Mouse (Mus musculus) heart, embryonic 13.5 days (tissue): Measurements from ENCODE around the gene 4930467E23Rik. TPM values are rescaled to one million over a fixed set of nuclear protein-coding genes. Genes with fewer than 3 reads are reported as not detected.
"Not testable (repeated sequence)": the region's sequence is repeated elsewhere in the genome, so short reads cannot be mapped to it uniquely, and the experiment has no call there.

Experiments
- ATAC-seq: fragments of 200-750 bp; cut with Nextera tagmentation; 2 replicates; pipeline ENCODE4 v1.8.0; 2017; ENCODE audit warnings: moderate TSS enrichment; ENCODE audit not compliant: insufficient number of reproducible peaks, low FRiP score, low TSS enrichment; ENCODE audit errors: extremely low read depth
- H3K27ac ChIP-seq: fragments of 300-500 bp; sonication (generic); replicated peaks from 2 replicates; pipeline ENCODE4 v1.5.1; 2015; ENCODE audit warnings: moderate library complexity, mild to moderate bottlenecking, inconsistent platforms
- H3K27me3 ChIP-seq: fragments of 300-500 bp; sonication (generic); replicated peaks from 2 replicates; pipeline ENCODE4 v1.6.1; 2015; ENCODE audit warnings: mild to moderate bottlenecking, inconsistent platforms
- H3K36me3 ChIP-seq: fragments of 300-500 bp; sonication (generic); 2 replicates; pipeline ENCODE4 v1.6.1; 2015; ENCODE audit warnings: mild to moderate bottlenecking, inconsistent platforms
- H3K4me1 ChIP-seq: fragments of 300-500 bp; sonication (generic); 2 replicates; pipeline ENCODE4 v1.6.1; 2015; ENCODE audit warnings: inconsistent platforms
- H3K4me2 ChIP-seq: fragments of 300-500 bp; sonication (generic); 2 replicates; pipeline ENCODE4 v1.6.1; 2015; ENCODE audit warnings: inconsistent platforms, mild to moderate bottlenecking, moderate library complexity
- H3K4me3 ChIP-seq: fragments of 300-500 bp; sonication (generic); 2 replicates; pipeline ENCODE4 v1.5.1; 2015; ENCODE audit warnings: moderate library complexity, mild to moderate bottlenecking, inconsistent platforms
- H3K9ac ChIP-seq: fragments of 300-500 bp; sonication (generic); 2 replicates; pipeline ENCODE4 v1.6.1; 2015; ENCODE audit warnings: inconsistent platforms, mild to moderate bottlenecking, moderate library complexity
- H3K9me3 ChIP-seq: fragments of 300-500 bp; sonication (generic); 2 replicates; pipeline ENCODE4 v1.6.1; 2016; ENCODE audit warnings: inconsistent platforms
- WGBS: fragments of 180-500 bp; shearing (Covaris S2); methylation state at CpG from one replicate; pipeline ENCODE4 v1.1.7; 2015; ENCODE audit warnings: mixed read lengths; 5-methylcytosine and 5-hydroxymethylcytosine counted together
- polyA plus RNA-seq: library from polyadenylated mRNA; unstranded; fragments of >200 nt; fragmentation: Nextera tagmentation; extraction: Ambion mirVana; gene quantifications from 2 replicates; pipeline ENCODE4 v1.2.1, GENCODE M21; 2015

Gene 4930467E23Rik
- polyA plus RNA-seq, 1 experiment from 2014 or later, result not detected

GRCm38 (mm10) chr8:19773461-19773860 lies 44.1 kb downstream of the 4930467E23Rik start:
- 71% methylated on average over 4 of the region's 4 CpGs for WGBS
- not testable (repeated sequence) for H3K27ac ChIP-seq, H3K4me3 ChIP-seq, ATAC-seq, H3K9ac ChIP-seq, H3K9me3 ChIP-seq, H3K4me1 ChIP-seq, H3K27me3 ChIP-seq, H3K36me3 ChIP-seq, H3K4me2 ChIP-seq

DNA sequence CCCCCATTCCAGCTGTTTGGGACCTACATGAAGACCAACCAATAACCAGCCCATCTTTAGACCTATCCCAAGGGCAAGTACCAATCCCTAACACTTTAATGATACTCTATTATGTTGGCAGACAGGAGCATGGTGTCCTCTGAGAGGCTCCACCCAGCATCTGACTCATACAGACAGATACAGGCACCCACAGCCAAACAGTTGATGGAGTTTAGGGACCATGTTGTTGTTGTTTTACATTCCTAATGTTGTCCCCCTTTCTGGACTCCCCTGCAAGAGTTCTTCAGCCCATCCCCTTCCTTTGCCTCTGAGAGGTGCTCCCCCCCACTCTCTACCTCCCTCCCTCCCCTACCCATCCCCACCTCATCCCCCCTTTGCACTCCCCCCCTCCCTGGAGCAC lies 46.9 kb downstream of the 4930467E23Rik start:
- not testable (repeated sequence) for H3K4me1 ChIP-seq, H3K9me3 ChIP-seq, H3K27ac ChIP-seq, H3K36me3 ChIP-seq, H3K4me2 ChIP-seq, H3K27me3 ChIP-seq, ATAC-seq, H3K4me3 ChIP-seq, H3K9ac ChIP-seq

GRCm38 (mm10) chr8:19777500-19777899 lies 48.1 kb downstream of the 4930467E23Rik start:
- H3K27ac ChIP-seq, H3K9me3 ChIP-seq, ATAC-seq, H3K27me3 ChIP-seq, H3K4me3 ChIP-seq, H3K4me1 ChIP-seq, H3K4me2 ChIP-seq, H3K36me3 ChIP-seq, H3K9ac ChIP-seq: not testable (repeated sequence)
- WGBS, result 35% methylated on average over 2 of the region's 2 CpGs

GRCm38 (mm10) chr8:19778126-19778525 lies 48.8 kb downstream of the 4930467E23Rik start:
- H3K9me3 ChIP-seq, ATAC-seq, H3K4me3 ChIP-seq, H3K36me3 ChIP-seq, H3K4me1 ChIP-seq, H3K27ac ChIP-seq, H3K4me2 ChIP-seq, H3K27me3 ChIP-seq, H3K9ac ChIP-seq: not testable (repeated sequence)
- WGBS, result 52% methylated on average over 1 of the region's 1 CpGs

GRCm38 (mm10) chr8:19778891-19779290 lies 49.5 kb downstream of the 4930467E23Rik start:
- not testable (repeated sequence) for H3K9me3 ChIP-seq, H3K4me2 ChIP-seq, H3K9ac ChIP-seq, H3K27ac ChIP-seq, H3K4me1 ChIP-seq, H3K4me3 ChIP-seq, H3K36me3 ChIP-seq, ATAC-seq, H3K27me3 ChIP-seq
- WGBS, result 80% methylated on average over 8 of the region's 8 CpGs

- H3K9me3 ChIP-seq, H3K4me1 ChIP-seq, H3K27ac ChIP-seq, ATAC-seq, H3K36me3 ChIP-seq, H3K4me3 ChIP-seq, H3K4me2 ChIP-seq, H3K9ac ChIP-seq, H3K27me3 ChIP-seq: not testable (repeated sequence)
- WGBS, result 81% methylated on average over 4 of the region's 4 CpGs
Observed at GRCm38 (mm10) chr8:19780212-19780611, 50.8 kb downstream of the 4930467E23Rik start.

DNA sequence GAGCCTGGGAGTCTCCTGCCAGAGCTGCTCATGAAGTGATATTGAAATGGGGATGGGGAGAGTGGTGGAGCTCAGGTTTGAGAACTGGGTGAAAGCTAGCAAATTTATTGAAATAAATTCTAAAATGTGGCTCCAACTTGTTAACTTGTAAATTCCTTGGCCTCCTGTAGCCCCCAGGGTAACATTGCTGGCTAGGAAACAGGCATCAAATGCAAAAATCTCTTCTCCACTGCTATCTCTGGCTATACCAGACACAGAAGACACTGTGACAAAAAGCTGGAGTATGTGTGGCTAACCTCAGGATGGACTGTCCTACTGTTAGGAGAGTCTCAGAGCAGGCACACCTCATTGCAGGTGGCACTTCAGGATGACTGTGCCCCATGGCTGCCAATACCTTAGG lies 51.3 kb downstream of the 4930467E23Rik start:
- H3K4me2 ChIP-seq, H3K4me1 ChIP-seq, H3K9me3 ChIP-seq, H3K9ac ChIP-seq, ATAC-seq, H3K27ac ChIP-seq, H3K27me3 ChIP-seq, H3K4me3 ChIP-seq, H3K36me3 ChIP-seq: not testable (repeated sequence)

- not testable (repeated sequence) for H3K27me3 ChIP-seq, H3K4me3 ChIP-seq, ATAC-seq, H3K9ac ChIP-seq, H3K4me1 ChIP-seq, H3K4me2 ChIP-seq, H3K9me3 ChIP-seq, H3K27ac ChIP-seq, H3K36me3 ChIP-seq
- 78% methylated on average over 5 of the region's 5 CpGs for WGBS
Observed at GRCm38 (mm10) chr8:19781328-19782114, 52.1 kb downstream of the 4930467E23Rik start.

DNA sequence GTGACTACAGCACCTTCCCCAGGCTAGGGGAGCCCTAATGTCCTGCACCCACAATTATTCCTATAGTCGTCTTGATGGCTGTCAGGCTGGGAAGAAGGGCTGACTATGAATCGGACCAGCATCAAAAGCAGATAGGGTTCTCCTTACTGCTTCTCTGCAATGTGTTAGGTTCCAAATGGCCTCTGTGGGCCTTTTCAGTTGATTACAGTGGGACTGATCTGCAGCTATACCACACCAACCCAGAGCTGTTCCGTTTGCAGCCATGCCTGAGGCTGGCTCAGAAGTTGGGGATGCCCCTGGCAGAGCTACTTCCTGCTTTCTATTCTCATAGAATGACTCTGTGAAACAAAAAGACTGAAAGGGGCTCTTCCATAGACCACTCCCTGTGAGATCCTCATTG lies 53.4 kb downstream of the 4930467E23Rik start:
- not testable (repeated sequence) for H3K36me3 ChIP-seq, H3K4me2 ChIP-seq, ATAC-seq, H3K9ac ChIP-seq, H3K9me3 ChIP-seq, H3K27me3 ChIP-seq, H3K4me3 ChIP-seq, H3K27ac ChIP-seq, H3K4me1 ChIP-seq
- 78% methylated on average over 3 of the region's 3 CpGs for WGBS

- H3K4me1 ChIP-seq, H3K4me3 ChIP-seq, H3K9ac ChIP-seq, H3K27me3 ChIP-seq, H3K27ac ChIP-seq, H3K9me3 ChIP-seq, H3K36me3 ChIP-seq, H3K4me2 ChIP-seq, ATAC-seq: not testable (repeated sequence)
- WGBS, result 74% methylated on average over 2 of the region's 5 CpGs
Observed at GRCm38 (mm10) chr8:19783860-19784259, 54.5 kb downstream of the 4930467E23Rik start.

DNA sequence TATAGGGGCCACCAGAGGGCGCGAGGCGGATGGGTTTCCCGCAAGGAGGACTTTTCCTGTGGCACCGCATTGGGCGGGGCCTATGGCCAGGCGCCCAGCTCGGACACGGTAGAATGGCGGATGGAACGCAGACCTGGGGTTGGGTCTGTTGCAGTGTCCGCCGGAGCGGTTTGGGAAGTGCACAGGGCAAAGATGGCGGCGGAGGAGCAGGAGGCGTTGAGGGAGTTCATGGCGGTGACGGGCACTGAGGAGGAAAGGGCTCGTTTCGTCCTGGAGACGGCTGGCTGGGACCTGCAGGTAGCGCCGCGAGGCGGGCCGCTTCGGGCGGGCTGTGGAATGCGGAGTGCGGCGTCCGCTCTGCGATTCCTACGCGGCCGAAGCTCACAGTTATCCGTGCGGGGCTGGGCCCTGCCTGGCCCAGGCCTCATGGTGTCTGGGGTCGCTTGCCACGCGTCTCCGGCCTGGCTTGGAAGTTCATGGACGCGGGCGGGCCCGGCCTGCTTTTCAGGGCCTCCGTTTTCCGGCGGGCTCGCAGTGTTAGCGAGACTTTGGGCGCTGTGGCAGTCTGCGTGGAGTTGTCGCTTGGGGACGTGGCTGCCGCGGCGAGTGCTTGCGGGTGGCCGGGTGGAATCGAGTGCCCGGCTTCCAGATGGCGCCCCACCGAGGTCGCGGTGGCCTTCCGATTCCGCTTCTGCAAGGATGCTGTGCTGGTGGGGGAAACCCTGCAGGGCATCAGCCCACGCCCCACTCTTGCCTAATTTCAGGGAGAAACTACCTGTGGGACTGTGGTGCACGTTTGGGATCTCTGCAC lies 55.4 kb downstream of the 4930467E23Rik start:
- H3K4me1 ChIP-seq, H3K36me3 ChIP-seq, H3K9me3 ChIP-seq, H3K27me3 ChIP-seq: not testable (repeated sequence)
- peak overlapping the region; percentile 64 for H3K4me2 ChIP-seq
- 9% methylated on average over 71 of the region's 71 CpGs for WGBS
- peak; percentile 100 for ATAC-seq
- peak overlapping the region; percentile 79 for H3K27ac ChIP-seq
- peak overlapping the region; percentile 87 for H3K9ac ChIP-seq
- H3K4me3 ChIP-seq, result peak overlapping the region; percentile 58

DNA sequence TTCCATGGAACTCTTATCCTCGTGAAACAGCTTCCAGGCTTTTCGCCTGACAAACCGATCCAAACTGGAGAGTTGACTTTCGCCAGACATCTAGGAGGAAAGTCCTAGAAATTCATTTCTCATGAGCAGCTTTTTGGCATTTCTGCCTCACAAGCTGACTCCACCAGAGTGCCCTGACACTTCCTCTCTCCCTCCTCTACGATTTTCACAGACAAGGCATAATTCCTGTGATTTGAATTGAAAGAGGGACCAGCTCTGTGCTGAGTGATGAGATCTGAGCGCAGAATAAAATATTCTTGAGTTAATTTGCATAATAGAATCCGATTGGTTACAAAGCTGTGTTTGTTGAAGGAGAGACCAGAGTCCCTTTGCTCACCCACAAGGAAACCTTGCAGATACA lies 63.3 kb downstream of the 4930467E23Rik start:
- H3K4me3 ChIP-seq, H3K4me2 ChIP-seq, H3K36me3 ChIP-seq, H3K4me1 ChIP-seq, H3K27ac ChIP-seq, ATAC-seq, H3K27me3 ChIP-seq, H3K9ac ChIP-seq, H3K9me3 ChIP-seq: not testable (repeated sequence)
- 66% methylated on average over 7 of the region's 7 CpGs for WGBS
